Mouse (Mus musculus): ENCODE measurements around the gene Ttc22. TPM values are rescaled to one million over a fixed set of nuclear protein-coding genes. Genes with fewer than 3 reads are reported as not detected.

The Ttc22 gene
- polyA plus RNA-seq, 1 experiment from 2014 or later: not detected

GRCm38 (mm10) chr4:106680955-106681354, 58.7 kb downstream of the Ttc22 start:
- no peak for DNase-seq (ENCODE audit: low spot score)
- Histone ChIP-seq H3K36me3 (peaks cover 15% of the 10 kb centered on the region), H3K27me3 (ENCODE audit: insufficient read depth, poor library complexity, severe bottlenecking) (peaks cover 6% of the 10 kb centered on the region; the same call in 1 of the 2 replicates), H3K4me1 (replicated peaks) (peaks cover 16% of the 10 kb centered on the region), H3K27ac (no peak overlapping the region), H3K4me3 (no peak overlapping the region), H3K9me3 (no peaks in the 10 kb centered on the region)
- WGBS: 62% methylated on average over 2 of the region's 2 CpGs

- no peaks in the 10 kb centered on the region for H3K36me3 ChIP-seq
- H3K27me3 ChIP-seq (ENCODE audit: insufficient read depth, poor library complexity, severe bottlenecking): no peaks in the 10 kb centered on the region; the same call in 1 of the 2 replicates
- no peak overlapping the region for H3K27ac ChIP-seq
- H3K9me3 ChIP-seq: no peaks in the 10 kb centered on the region
- WGBS: 47% methylated on average over 3 of the region's 3 CpGs
- no peak for DNase-seq (ENCODE audit: low spot score)
- H3K4me3 ChIP-seq: no peak overlapping the region
- H3K4me1 ChIP-seq (replicated peaks): 0 out of 2 replicates have a peak, but pooled peaks cover 6% of the 10 kb centered on the region
Measured at GRCm38 (mm10) chr4:106688636-106689296, 66.5 kb downstream of the Ttc22 start.

Other genes with a start within 250 kb of the Ttc22 start
- 2.6 and 3.3 TPM in 2 replicates for gene Pcsk9, start 158.1 kb upstream of the Ttc22 start, polyA plus RNA-seq (2016; fragmentation: Nextera tagmentation; extraction: Ambion mirVana)
- gene Bsnd, start 130.1 kb upstream of the Ttc22 start, polyA plus RNA-seq (2016; fragmentation: Nextera tagmentation; extraction: Ambion mirVana): not detected in 2 replicates
- gene Dhcr24, start 61.4 kb upstream of the Ttc22 start, polyA plus RNA-seq (2016; fragmentation: Nextera tagmentation; extraction: Ambion mirVana): 7.6 and 11.6 TPM in 2 replicates
- 0.14 and 0.25 TPM in 2 replicates for gene Lexm, start 5.2 kb upstream of the Ttc22 start, polyA plus RNA-seq (2016; fragmentation: Nextera tagmentation; extraction: Ambion mirVana)
- 16.5 and 17.9 TPM in 2 replicates for gene Pars2, start 28.6 kb downstream of the Ttc22 start, polyA plus RNA-seq (2016; fragmentation: Nextera tagmentation; extraction: Ambion mirVana)
- 100 and 107 TPM in 2 replicates for gene Ttc4, start 56.5 kb downstream of the Ttc22 start, polyA plus RNA-seq (2016; fragmentation: Nextera tagmentation; extraction: Ambion mirVana)
- gene Mroh7, start 108.5 kb downstream of the Ttc22 start, polyA plus RNA-seq (2016; fragmentation: Nextera tagmentation; extraction: Ambion mirVana): not detected in 2 replicates
- gene Fam151a, start 111.5 kb downstream of the Ttc22 start, polyA plus RNA-seq (2016; fragmentation: Nextera tagmentation; extraction: Ambion mirVana): not detected in 2 replicates
- 1.8 and 2.2 TPM in 2 replicates for gene Acot11, start 182.6 kb downstream of the Ttc22 start, polyA plus RNA-seq (2016; fragmentation: Nextera tagmentation; extraction: Ambion mirVana)

All from hindbrain, embryonic 10.5 days (tissue).